Mouse (Mus musculus) lung, embryonic 15.5 days (tissue): ENCODE data around the gene Rab21. TPM values are rescaled to one million over a fixed set of nuclear protein-coding genes. Genes with fewer than 3 reads are reported as not detected.

ENCODE experiments used
- ATAC-seq: fragments of 200-750 bp; cut with Nextera tagmentation; 2 replicates; pipeline ENCODE4 v1.8.0; 2017; ENCODE audit warnings: moderate number of reproducible peaks, borderline replicate concordance; ENCODE audit not compliant: low FRiP score, low TSS enrichment; ENCODE audit errors: extremely low read depth
- H3K27ac ChIP-seq: fragments of 300-500 bp; sonication (generic); 2 replicates; pipeline ENCODE4 v1.5.1; 2015; ENCODE audit warnings: moderate library complexity, mild to moderate bottlenecking, inconsistent platforms
- H3K27me3 ChIP-seq: fragments of 300-500 bp; sonication (generic); 2 replicates; pipeline ENCODE4 v1.6.1; 2015; ENCODE audit warnings: inconsistent platforms
- H3K36me3 ChIP-seq: fragments of 300-500 bp; sonication (generic); 2 replicates; pipeline ENCODE4 v1.6.1; 2015; ENCODE audit warnings: inconsistent platforms
- H3K4me1 ChIP-seq: fragments of 300-500 bp; sonication (generic); 2 replicates; pipeline ENCODE4 v1.6.1; 2015; ENCODE audit warnings: inconsistent platforms
- H3K4me2 ChIP-seq: fragments of 300-500 bp; sonication (generic); 2 replicates; pipeline ENCODE4 v1.6.1; 2015; ENCODE audit warnings: inconsistent platforms, mild to moderate bottlenecking, moderate library complexity
- H3K4me3 ChIP-seq: fragments of 300-500 bp; sonication (generic); 2 replicates; pipeline ENCODE4 v1.5.1; 2015; ENCODE audit warnings: mild to moderate bottlenecking, inconsistent platforms
- H3K9ac ChIP-seq: fragments of 300-500 bp; sonication (generic); 2 replicates; pipeline ENCODE4 v1.6.1; 2015; ENCODE audit warnings: inconsistent platforms
- H3K9me3 ChIP-seq: fragments of 300-500 bp; sonication (generic); 2 replicates; pipeline ENCODE4 v1.6.1; 2016; ENCODE audit warnings: inconsistent platforms
- WGBS: fragments of 180-500 bp; shearing (Covaris S2); methylation state at CpG from one replicate; pipeline ENCODE4 v1.1.7; 2015; 5-methylcytosine and 5-hydroxymethylcytosine counted together
- polyA plus RNA-seq: library from polyadenylated mRNA; unstranded; fragments of >200 nt; fragmentation: Nextera tagmentation; extraction: Ambion mirVana; gene quantifications from 2 replicates; pipeline ENCODE4 v1.2.1, GENCODE M21; 2015

Gene Rab21
- polyA plus RNA-seq, 1 experiment from 2014 or later, result 4.7 TPM

- 74% methylated on average over 10 of the region's 10 CpGs for WGBS
- no peaks in the 10 kb centered on the region for H3K4me1 ChIP-seq
- no peak overlapping the region for H3K4me3 ChIP-seq
- no peaks in the 10 kb centered on the region for H3K9me3 ChIP-seq
- H3K9ac ChIP-seq, result no peak overlapping the region
- ATAC-seq, result no peak
- no peak overlapping the region for H3K27ac ChIP-seq
- no peaks in the 10 kb centered on the region for H3K27me3 ChIP-seq
- no peaks in the 10 kb centered on the region; the same call in 1 of the 2 replicates for H3K36me3 ChIP-seq
- H3K4me2 ChIP-seq, result no peak overlapping the region
These were observed 33.6 kb upstream of the Rab21 start for GRCm38 (mm10) chr10:115349029-115349428.

GRCm38 (mm10) chr10:115348131-115348530 lies 32.7 kb upstream of the Rab21 start:
- no peak for ATAC-seq
- Histone ChIP-seq H3K9ac (no peak overlapping the region), H3K4me3 (no peak overlapping the region), H3K4me2 (no peak overlapping the region), H3K9me3 (no peaks in the 10 kb centered on the region), H3K4me1 (no peaks in the 10 kb centered on the region), H3K27ac (no peak overlapping the region), H3K36me3 (no peaks in the 10 kb centered on the region; the same call in 1 of the 2 replicates), H3K27me3 (no peaks in the 10 kb centered on the region)
- WGBS, result 64% methylated on average over 6 of the region's 6 CpGs

- Histone ChIP-seq H3K36me3 (peaks cover 6% of the 10 kb centered on the region), H3K9ac (no peak overlapping the region), H3K27me3 (no peaks in the 10 kb centered on the region), H3K4me1 (no peaks in the 10 kb centered on the region), H3K9me3 (no peaks in the 10 kb centered on the region), H3K27ac (no peak overlapping the region), H3K4me2 (no peak overlapping the region), H3K4me3 (no peak overlapping the region)
- ATAC-seq, result no peak
These were observed 31.1 kb upstream of the Rab21 start for GRCm38 (mm10) chr10:115346444-115346843.

GRCm38 (mm10) chr10:115342771-115343425 lies 27.5 kb upstream of the Rab21 start:
- Histone ChIP-seq H3K27me3 (no peaks in the 10 kb centered on the region), H3K4me3 (no peak overlapping the region), H3K36me3 (peaks cover 6% of the 10 kb centered on the region), H3K9me3 (no peaks in the 10 kb centered on the region), H3K27ac (no peak overlapping the region), H3K9ac (no peak overlapping the region), H3K4me2 (no peak overlapping the region), H3K4me1 (no peaks in the 10 kb centered on the region)
- no peak for ATAC-seq
- 83% methylated on average over 4 of the region's 4 CpGs for whole genome bisulfite sequencing

GRCm38 (mm10) chr10:115339820-115340328 lies 24.5 kb upstream of the Rab21 start:
- ATAC-seq, result no peak
- Histone ChIP-seq H3K27me3 (no peaks in the 10 kb centered on the region), H3K9ac (no peak overlapping the region), H3K4me3 (no peak overlapping the region), H3K4me2 (no peak overlapping the region), H3K27ac (no peak overlapping the region), H3K4me1 (no peaks in the 10 kb centered on the region), H3K9me3 (no peaks in the 10 kb centered on the region), H3K36me3 (peaks cover 6% of the 10 kb centered on the region)
- WGBS, result 85% methylated on average over 7 of the region's 7 CpGs

GRCm38 (mm10) chr10:115336901-115337300 lies 21.5 kb upstream of the Rab21 start:
- H3K27me3 ChIP-seq, result no peaks in the 10 kb centered on the region
- ATAC-seq, result no peak
- H3K4me3 ChIP-seq, result no peak overlapping the region
- 64% methylated on average over 4 of the region's 4 CpGs for WGBS
- H3K4me2 ChIP-seq, result no peak overlapping the region
- H3K9ac ChIP-seq, result no peak overlapping the region
- H3K9me3 ChIP-seq, result no peaks in the 10 kb centered on the region
- H3K36me3 ChIP-seq, result peaks cover 2% of the 10 kb centered on the region; the same call in 1 of the 2 replicates
- H3K27ac ChIP-seq, result no peak overlapping the region
- H3K4me1 ChIP-seq, result no peaks in the 10 kb centered on the region

- Histone ChIP-seq H3K27me3 (no peaks in the 10 kb centered on the region), H3K27ac (no peak overlapping the region), H3K9ac (no peak overlapping the region), H3K36me3 (no peaks in the 10 kb centered on the region), H3K9me3 (no peaks in the 10 kb centered on the region), H3K4me1 (no peaks in the 10 kb centered on the region), H3K4me2 (no peak overlapping the region), H3K4me3 (no peak overlapping the region)
- 65% methylated on average over 9 of the region's 9 CpGs for WGBS
- no peak for ATAC-seq
These were observed 18.1 kb upstream of the Rab21 start for GRCm38 (mm10) chr10:115333528-115333927.

GRCm38 (mm10) chr10:115332997-115333396 lies 17.6 kb upstream of the Rab21 start:
- Histone ChIP-seq H3K4me3 (no peak overlapping the region), H3K4me2 (no peak overlapping the region), H3K9me3 (no peaks in the 10 kb centered on the region), H3K4me1 (no peaks in the 10 kb centered on the region), H3K27me3 (no peaks in the 10 kb centered on the region), H3K27ac (no peak overlapping the region), H3K36me3 (no peaks in the 10 kb centered on the region), H3K9ac (no peak overlapping the region)
- 86% methylated on average over 4 of the region's 4 CpGs for WGBS
- no peak for ATAC-seq

GRCm38 (mm10) chr10:115332420-115332952 lies 17.1 kb upstream of the Rab21 start:
- Histone ChIP-seq H3K4me2 (no peak overlapping the region), H3K27ac (no peak overlapping the region), H3K36me3 (no peaks in the 10 kb centered on the region), H3K9me3 (no peaks in the 10 kb centered on the region), H3K9ac (no peak overlapping the region), H3K4me1 (no peaks in the 10 kb centered on the region), H3K27me3 (no peaks in the 10 kb centered on the region), H3K4me3 (no peak overlapping the region)
- WGBS, result 78% methylated on average over 8 of the region's 8 CpGs
- ATAC-seq, result no peak

- WGBS, result 69% methylated on average over 3 of the region's 3 CpGs
- H3K27ac ChIP-seq, result no peak overlapping the region
- H3K27me3 ChIP-seq, result no peaks in the 10 kb centered on the region
- no peaks in the 10 kb centered on the region for H3K9me3 ChIP-seq
- no peaks in the 10 kb centered on the region for H3K36me3 ChIP-seq
- no peak overlapping the region for H3K4me3 ChIP-seq
- no peak overlapping the region for H3K9ac ChIP-seq
- H3K4me2 ChIP-seq, result no peak overlapping the region
- ATAC-seq, result no peak
- no peaks in the 10 kb centered on the region for H3K4me1 ChIP-seq
These were observed 13.7 kb upstream of the Rab21 start for GRCm38 (mm10) chr10:115329010-115329530.

- no peak overlapping the region for H3K4me3 ChIP-seq
- H3K9ac ChIP-seq, result no peak overlapping the region
- H3K4me1 ChIP-seq, result no peaks in the 10 kb centered on the region
- H3K36me3 ChIP-seq, result no peaks in the 10 kb centered on the region
- no peaks in the 10 kb centered on the region for H3K9me3 ChIP-seq
- no peak overlapping the region for H3K27ac ChIP-seq
- no peak for ATAC-seq
- WGBS, result 64% methylated on average over 6 of the region's 6 CpGs
- H3K27me3 ChIP-seq, result no peaks in the 10 kb centered on the region
- no peak overlapping the region for H3K4me2 ChIP-seq
These were observed 13.1 kb upstream of the Rab21 start for GRCm38 (mm10) chr10:115328514-115328913.

- no peak overlapping the region for H3K27ac ChIP-seq
These were observed 7.9 kb upstream of the Rab21 start for GRCm38 (mm10) chr10:115323295-115323694.

More at GRCm38 (mm10) chr10:115323295-115323694, 7.9 kb upstream of the Rab21 start:
- WGBS, result 7% methylated on average over 6 of the region's 6 CpGs
- H3K4me3 ChIP-seq, result no peak overlapping the region
- H3K4me1 ChIP-seq, result no peaks in the 10 kb centered on the region
- H3K9me3 ChIP-seq, result no peaks in the 10 kb centered on the region
- H3K9ac ChIP-seq, result no peak overlapping the region
- H3K27me3 ChIP-seq, result no peaks in the 10 kb centered on the region
- H3K36me3 ChIP-seq, result no peaks in the 10 kb centered on the region
- ATAC-seq, result no peak
- no peak overlapping the region for H3K4me2 ChIP-seq
